Mouse (Mus musculus): ENCODE measurements around the gene Gramd2. TPM values are rescaled to one million over a fixed set of nuclear protein-coding genes. Genes with fewer than 3 reads are reported as not detected.
"Not testable (repeated sequence)": the region's sequence is repeated elsewhere in the genome, so short reads cannot be mapped to it uniquely, and the experiment has no call there.

The Gramd2 gene
- polyA plus RNA-seq, 1 experiment from 2014 or later, result 0.31 TPM

GRCm38 (mm10) chr9:59750267-59751065 is 70.5 kb downstream of the Gramd2 start, which contains the start of the genes Senp8 and Myo9a:
Senp8 (minus strand) TSS chr9:59750710.
Myo9a (plus strand) TSS chr9:59750896.
- Histone ChIP-seq H3K4me1 (replicated peaks) (peaks cover 16% of the 10 kb centered on the region), H3K27me3 (no peaks in the 10 kb centered on the region), H3K4me3 (peak within 1 kb of the TSS; percentile 82), H3K27ac (peak within 1 kb of the TSS; percentile 98), H3K9ac (peak within 1 kb of the TSS; percentile 77), H3K9me3 (replicated peaks) (no peaks in the 10 kb centered on the region), H3K36me3 (no peaks in the 10 kb centered on the region), H3K4me2 (peak within 1 kb of the TSS; percentile 76)
- ATAC-seq (replicated peaks; ENCODE audit: insufficient number of reproducible peaks, insufficient read depth, low FRiP score, low read depth), result peak; percentile 94
- WGBS, result under 1% methylated on average over 59 of the region's 59 CpGs

GRCm38 (mm10) chr9:59751066-59751581 is 71.2 kb downstream of the Gramd2 start:
- Histone ChIP-seq H3K36me3 (no peaks in the 10 kb centered on the region), H3K4me2 (peak overlapping the region; percentile 75), H3K4me3 (peak overlapping the region; percentile 82), H3K9me3 (replicated peaks) (no peaks in the 10 kb centered on the region), H3K9ac (peak overlapping the region; percentile 77), H3K27ac (peak overlapping the region; percentile 98), H3K4me1 (replicated peaks) (peaks cover 16% of the 10 kb centered on the region), H3K27me3 (no peaks in the 10 kb centered on the region)
- under 1% methylated on average over 47 of the region's 49 CpGs for WGBS
- peak; percentile 92 for ATAC-seq (replicated peaks; ENCODE audit: insufficient number of reproducible peaks, insufficient read depth, low FRiP score, low read depth)

DNA sequence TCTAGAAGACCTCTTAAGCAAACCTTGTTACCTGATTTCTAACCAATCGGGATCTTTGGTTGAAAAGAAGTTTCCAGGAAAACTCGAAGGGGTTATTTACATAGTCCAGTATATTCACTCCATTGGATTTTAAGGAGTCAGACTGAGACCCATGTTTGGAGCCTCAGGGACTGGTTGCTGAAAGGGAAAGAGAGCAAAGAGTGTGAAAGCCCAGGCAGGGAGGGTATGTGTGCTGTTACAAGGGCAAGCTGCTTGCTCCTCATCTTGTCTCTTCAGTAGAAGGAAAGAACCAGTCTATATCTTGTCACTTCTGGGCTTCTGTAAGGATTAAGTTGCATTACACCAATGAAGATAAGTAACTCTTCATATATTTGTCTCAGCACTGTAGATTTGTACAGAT is 72.0 kb downstream of the Gramd2 start:
- H3K9me3 ChIP-seq (replicated peaks), result no peaks in the 10 kb centered on the region
- H3K36me3 ChIP-seq, result no peaks in the 10 kb centered on the region
- H3K27ac ChIP-seq, result peak overlapping the region; percentile 98
- peak overlapping the region; percentile 77 for H3K9ac ChIP-seq
- no peak for ATAC-seq (replicated peaks; ENCODE audit: insufficient number of reproducible peaks, insufficient read depth, low FRiP score, low read depth)
- peak overlapping the region; percentile 75 for H3K4me2 ChIP-seq
- 3% methylated on average over 2 of the region's 2 CpGs for WGBS
- H3K4me1 ChIP-seq (replicated peaks), result peaks cover 16% of the 10 kb centered on the region
- H3K4me3 ChIP-seq, result peak overlapping the region; percentile 82
- H3K27me3 ChIP-seq, result no peaks in the 10 kb centered on the region

- Histone ChIP-seq H3K27ac (no peak overlapping the region), H3K9me3 (replicated peaks) (no peaks in the 10 kb centered on the region), H3K4me3 (no peak overlapping the region), H3K36me3 (no peaks in the 10 kb centered on the region), H3K27me3 (no peaks in the 10 kb centered on the region), H3K9ac (no peak overlapping the region), H3K4me1 (replicated peaks) (0 out of 2 replicates have a peak, but pooled peaks cover 2% of the 10 kb centered on the region), H3K4me2 (no peak overlapping the region)
- no peak for ATAC-seq (replicated peaks; ENCODE audit: insufficient number of reproducible peaks, insufficient read depth, low FRiP score, low read depth)
- 67% methylated on average over 2 of the region's 2 CpGs for WGBS
These were observed 75.3 kb downstream of the Gramd2 start for GRCm38 (mm10) chr9:59755199-59755598.

GRCm38 (mm10) chr9:59757016-59757415 is 77.1 kb downstream of the Gramd2 start:
- not testable (repeated sequence) for H3K9me3 ChIP-seq (replicated peaks); H3K27ac ChIP-seq; H3K9ac ChIP-seq; H3K4me3 ChIP-seq; H3K27me3 ChIP-seq; ATAC-seq (replicated peaks; ENCODE audit: insufficient number of reproducible peaks, insufficient read depth, low FRiP score, low read depth); H3K4me1 ChIP-seq (replicated peaks); H3K4me2 ChIP-seq; H3K36me3 ChIP-seq
- WGBS, result 89% methylated on average over 3 of the region's 3 CpGs

- Histone ChIP-seq H3K4me2 (no peak overlapping the region), H3K4me1 (replicated peaks) (no peaks in the 10 kb centered on the region), H3K4me3 (no peak overlapping the region), H3K9me3 (replicated peaks) (no peaks in the 10 kb centered on the region), H3K27me3 (no peaks in the 10 kb centered on the region), H3K27ac (no peak overlapping the region), H3K9ac (no peak overlapping the region), H3K36me3 (no peaks in the 10 kb centered on the region)
- 51% methylated on average over 3 of the region's 3 CpGs for WGBS
- no peak for ATAC-seq (replicated peaks; ENCODE audit: insufficient number of reproducible peaks, insufficient read depth, low FRiP score, low read depth)
These were observed 80.6 kb downstream of the Gramd2 start for GRCm38 (mm10) chr9:59760515-59760914.

- H3K4me1 ChIP-seq (replicated peaks); H3K4me2 ChIP-seq; H3K9me3 ChIP-seq (replicated peaks); H3K4me3 ChIP-seq; ATAC-seq (replicated peaks; ENCODE audit: insufficient number of reproducible peaks, insufficient read depth, low FRiP score, low read depth); H3K9ac ChIP-seq; H3K27ac ChIP-seq; H3K27me3 ChIP-seq; H3K36me3 ChIP-seq: not testable (repeated sequence)
- 87% methylated on average over 11 of the region's 13 CpGs for WGBS
These were observed 87.1 kb downstream of the Gramd2 start for GRCm38 (mm10) chr9:59766966-59767461.

Other genes with a start within 250 kb of the Gramd2 start
- gene Arih1, start 193.5 kb upstream of the Gramd2 start, polyA plus RNA-seq (2015; fragmentation: Nextera tagmentation; extraction: Ambion mirVana), result 12.1 and 16.3 TPM in 2 replicates
- 59.6 and 75.5 TPM in 2 replicates for gene Hexa, start 140.6 kb upstream of the Gramd2 start, polyA plus RNA-seq (2015; fragmentation: Nextera tagmentation; extraction: Ambion mirVana)
- 0.13 and 0.19 TPM in 2 replicates for gene Tmem202, start 140.3 kb upstream of the Gramd2 start, polyA plus RNA-seq (2015; fragmentation: Nextera tagmentation; extraction: Ambion mirVana)
- 0.06 and 0.51 TPM in 2 replicates for gene Celf6, start 102.2 kb upstream of the Gramd2 start, polyA plus RNA-seq (2015; fragmentation: Nextera tagmentation; extraction: Ambion mirVana)
- gene Parp6, start 62.9 kb upstream of the Gramd2 start, polyA plus RNA-seq (2015; fragmentation: Nextera tagmentation; extraction: Ambion mirVana), result 14.0 and 24.3 TPM in 2 replicates
- 1,637 and 1,814 TPM in 2 replicates for gene Pkm, start 23.8 kb upstream of the Gramd2 start, polyA plus RNA-seq (2015; fragmentation: Nextera tagmentation; extraction: Ambion mirVana)
- 10.5 and 10.6 TPM in 2 replicates for gene Senp8, start 70.6 kb downstream of the Gramd2 start, polyA plus RNA-seq (2015; fragmentation: Nextera tagmentation; extraction: Ambion mirVana)
- 7.7 and 9.1 TPM in 2 replicates for gene Myo9a, start 70.8 kb downstream of the Gramd2 start, polyA plus RNA-seq (2015; fragmentation: Nextera tagmentation; extraction: Ambion mirVana)